Mouse (Mus musculus) embryonic facial prominence, embryonic 10.5 days (tissue): ENCODE data around the gene Sgsh. TPM values are rescaled to one million over a fixed set of nuclear protein-coding genes. Genes with fewer than 3 reads are reported as not detected.
A peak's percentile ranks its signal among the peaks of the same experiment; 100 is the strongest.

ENCODE experiments used
- DNase-seq: peaks from one replicate; pipeline ENCODE4 v3.0.0-alpha.2; 2017; ENCODE audit warnings: low spot score
- H3K27ac ChIP-seq: fragments of 300-500 bp; sonication (generic); replicated peaks from 2 replicates; pipeline ENCODE4 v1.5.1; 2016; ENCODE audit warnings: mild to moderate bottlenecking
- H3K27me3 ChIP-seq: fragments of 300-500 bp; sonication (generic); replicated peaks from 2 replicates; pipeline ENCODE4 v1.6.1; 2016; ENCODE audit warnings: low read depth, mild to moderate bottlenecking; ENCODE audit not compliant: poor library complexity, severe bottlenecking
- H3K36me3 ChIP-seq: fragments of 300-500 bp; sonication (generic); replicated peaks from 2 replicates; pipeline ENCODE4 v1.6.1; 2016; ENCODE audit warnings: mild to moderate bottlenecking, moderate library complexity
- H3K4me1 ChIP-seq: fragments of 300-500 bp; sonication (generic); 2 replicates; pipeline ENCODE4 v1.6.1; 2016
- H3K4me3 ChIP-seq: fragments of 300-500 bp; sonication (generic); 2 replicates; pipeline ENCODE4 v1.5.1; 2016; ENCODE audit warnings: mild to moderate bottlenecking, moderate library complexity
- H3K9me3 ChIP-seq: fragments of 300-500 bp; sonication (generic); 2 replicates; pipeline ENCODE4 v1.6.1; 2016; ENCODE audit warnings: mild to moderate bottlenecking
- WGBS: fragments of 180-500 bp; shearing (Covaris S2); methylation state at CpG from one replicate; pipeline ENCODE4 v1.1.7; 2016; 5-methylcytosine and 5-hydroxymethylcytosine counted together
- polyA plus RNA-seq: library from polyadenylated mRNA; unstranded; fragments of >200 nt; fragmentation: Nextera tagmentation; extraction: Ambion mirVana; gene quantifications from 2 replicates; pipeline ENCODE4 v1.2.1, GENCODE M21; 2016

Gene Sgsh
- polyA plus RNA-seq, 1 experiment from 2014 or later = 5.5 TPM

GRCm38 (mm10) chr11:119330592-119330991, 24.7 kb downstream of the Sgsh start:
- peaks cover 13% of the 10 kb centered on the region for H3K4me1 ChIP-seq
- 59% methylated on average over 4 of the region's 4 CpGs for WGBS
- no peak overlapping the region for H3K4me3 ChIP-seq
- no peaks in the 10 kb centered on the region for H3K9me3 ChIP-seq
- peaks cover 37% of the 10 kb centered on the region for H3K27me3 ChIP-seq
- no peak for DNase-seq
- no peak overlapping the region for H3K27ac ChIP-seq
- H3K36me3 ChIP-seq = no peaks in the 10 kb centered on the region

GRCm38 (mm10) chr11:119325068-119325467, 30.3 kb downstream of the Sgsh start:
- Histone ChIP-seq H3K9me3 (peaks cover 6% of the 10 kb centered on the region; the same call in 1 of the 2 replicates), H3K27ac (no peak overlapping the region), H3K36me3 (no peaks in the 10 kb centered on the region), H3K4me1 (no peaks in the 10 kb centered on the region), H3K27me3 (peaks cover 11% of the 10 kb centered on the region), H3K4me3 (no peak overlapping the region)
- no peak for DNase-seq
- WGBS = 70% methylated on average over 1 of the region's 1 CpGs

- peaks cover 6% of the 10 kb centered on the region; the same call in 1 of the 2 replicates for H3K9me3 ChIP-seq
- no peak for DNase-seq
- 79% methylated on average over 13 of the region's 13 CpGs for WGBS
- no peak overlapping the region for H3K27ac ChIP-seq
- H3K4me3 ChIP-seq = no peak overlapping the region
- peaks cover 2% of the 10 kb centered on the region; the same call in 1 of the 2 replicates for H3K27me3 ChIP-seq
- H3K36me3 ChIP-seq = no peaks in the 10 kb centered on the region
- H3K4me1 ChIP-seq = no peaks in the 10 kb centered on the region
These were observed 32.8 kb downstream of the Sgsh start for GRCm38 (mm10) chr11:119322521-119322920.

- H3K4me1 ChIP-seq = peaks cover 4% of the 10 kb centered on the region; the same call in 1 of the 2 replicates
- H3K27ac ChIP-seq = no peak overlapping the region
- no peak for DNase-seq
- no peaks in the 10 kb centered on the region for H3K36me3 ChIP-seq
- no peaks in the 10 kb centered on the region for H3K9me3 ChIP-seq
- 86% methylated on average over 4 of the region's 4 CpGs for WGBS
- no peak overlapping the region for H3K4me3 ChIP-seq
- H3K27me3 ChIP-seq = peaks cover 5% of the 10 kb centered on the region; the same call in 1 of the 2 replicates
These were observed 38.6 kb downstream of the Sgsh start for GRCm38 (mm10) chr11:119316720-119317119.

GRCm38 (mm10) chr11:119314252-119314936, 40.9 kb downstream of the Sgsh start:
- WGBS = 81% methylated on average over 17 of the region's 17 CpGs

GRCm38 (mm10) chr11:119310621-119311020, 44.7 kb downstream of the Sgsh start:
- peaks cover 42% of the 10 kb centered on the region for H3K27me3 ChIP-seq
- no peak for DNase-seq
- peaks cover 26% of the 10 kb centered on the region for H3K4me1 ChIP-seq
- H3K4me3 ChIP-seq = no peak overlapping the region
- no peaks in the 10 kb centered on the region for H3K9me3 ChIP-seq
- no peaks in the 10 kb centered on the region for H3K36me3 ChIP-seq
- H3K27ac ChIP-seq = no peak overlapping the region
- WGBS = 11% methylated on average over 10 of the region's 10 CpGs

More at GRCm38 (mm10) chr11:119314252-119314936, 40.9 kb downstream of the Sgsh start:
- peaks cover 7% of the 10 kb centered on the region; the same call in 1 of the 2 replicates for H3K4me1 ChIP-seq
- H3K27me3 ChIP-seq = peaks cover 24% of the 10 kb centered on the region
- H3K27ac ChIP-seq = no peak overlapping the region
- H3K4me3 ChIP-seq = no peak overlapping the region
- no peaks in the 10 kb centered on the region for H3K36me3 ChIP-seq
- no peaks in the 10 kb centered on the region for H3K9me3 ChIP-seq
- no peak for DNase-seq

- peaks cover 60% of the 10 kb centered on the region for H3K27me3 ChIP-seq
- H3K4me3 ChIP-seq = peak overlapping the region; percentile 5; the same call in 1 of the 2 replicates
- peaks cover 21% of the 10 kb centered on the region for H3K4me1 ChIP-seq
- H3K27ac ChIP-seq = peak overlapping the region; percentile 24; the same call in 1 of the 2 replicates
- DNase-seq = no peak
- H3K36me3 ChIP-seq = no peaks in the 10 kb centered on the region
- WGBS = 30% methylated on average over 11 of the region's 11 CpGs
- no peaks in the 10 kb centered on the region for H3K9me3 ChIP-seq
These were observed 47.4 kb downstream of the Sgsh start for GRCm38 (mm10) chr11:119307916-119308315.

GRCm38 (mm10) chr11:119307658-119307867, 47.8 kb downstream of the Sgsh start, which contains the start of gene Card14:
Gene Card14 (plus strand): TSS chr11:119307768.
- peak within 1 kb of the TSS; percentile 24; the same call in 1 of the 2 replicates for H3K27ac ChIP-seq
- H3K36me3 ChIP-seq = no peaks in the 10 kb centered on the region
- H3K9me3 ChIP-seq = no peaks in the 10 kb centered on the region
- H3K4me1 ChIP-seq = peaks cover 21% of the 10 kb centered on the region
- peaks cover 60% of the 10 kb centered on the region for H3K27me3 ChIP-seq
- H3K4me3 ChIP-seq = peak within 1 kb of the TSS; percentile 5; the same call in 1 of the 2 replicates
- DNase-seq = no peak
- 45% methylated on average over 1 of the region's 1 CpGs for whole genome bisulfite sequencing

- Histone ChIP-seq H3K4me1 (peaks cover 21% of the 10 kb centered on the region), H3K27ac (no peak overlapping the region), H3K9me3 (no peaks in the 10 kb centered on the region), H3K27me3 (peaks cover 57% of the 10 kb centered on the region), H3K36me3 (no peaks in the 10 kb centered on the region), H3K4me3 (no peak overlapping the region)
- WGBS = 65% methylated on average over 13 of the region's 13 CpGs
- no peak for DNase-seq
These were observed 48.3 kb downstream of the Sgsh start for GRCm38 (mm10) chr11:119306762-119307657.

- peak; percentile 60 for DNase-seq
- no peak overlapping the region for H3K27ac ChIP-seq
- 42% methylated on average over 16 of the region's 16 CpGs for WGBS
- peaks cover 25% of the 10 kb centered on the region for H3K4me1 ChIP-seq
- H3K4me3 ChIP-seq = no peak overlapping the region
- H3K36me3 ChIP-seq = no peaks in the 10 kb centered on the region
- no peaks in the 10 kb centered on the region for H3K9me3 ChIP-seq
- H3K27me3 ChIP-seq = peaks cover 41% of the 10 kb centered on the region
These were observed 50.2 kb downstream of the Sgsh start for GRCm38 (mm10) chr11:119304904-119305712.

GRCm38 (mm10) chr11:119300986-119301385, 54.4 kb downstream of the Sgsh start:
- peak overlapping the region; percentile 99 for H3K4me3 ChIP-seq
- no peak for DNase-seq
- peaks cover 23% of the 10 kb centered on the region for H3K36me3 ChIP-seq
- H3K27me3 ChIP-seq = peaks cover 19% of the 10 kb centered on the region; the same call in 1 of the 2 replicates
- no peak overlapping the region for H3K27ac ChIP-seq
- no peaks in the 10 kb centered on the region for H3K9me3 ChIP-seq
- 34% methylated on average over 2 of the region's 2 CpGs for WGBS
- H3K4me1 ChIP-seq = peaks cover 17% of the 10 kb centered on the region
